Mouse (Mus musculus): Measurements from ENCODE around the gene Dnajb11. TPM values are rescaled to one million over a fixed set of nuclear protein-coding genes. Genes with fewer than 3 reads are reported as not detected.

The Dnajb11 gene
- polyA plus RNA-seq, 2 experiments: 25.9 to 54.3 TPM

DNA sequence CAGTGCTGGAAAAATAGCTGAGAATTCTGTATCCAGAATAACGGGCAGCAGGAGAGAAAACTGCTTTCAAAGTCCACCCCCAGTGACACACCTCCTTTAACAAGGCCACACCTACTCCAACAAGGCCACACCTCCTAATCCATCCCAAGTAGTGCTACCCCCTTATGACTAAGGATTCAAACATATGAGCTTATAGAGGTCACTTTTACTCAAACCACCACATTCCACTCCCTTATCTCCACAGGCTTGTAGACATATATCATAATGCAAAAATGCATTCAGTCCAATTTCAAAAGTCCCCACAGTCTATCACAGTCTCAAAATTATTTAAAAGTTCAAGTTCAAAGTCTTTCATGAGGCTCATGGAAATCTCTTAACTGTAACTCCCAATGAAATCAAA lies 10.0 kb upstream of the Dnajb11 start:
- Histone ChIP-seq H3K4me1 (replicated peaks; ENCODE audit: control insufficient read depth in 2 of 2, insufficient read depth in 2 of 2, low read length in 1 of 2) (peaks cover 19 to 25% of the 10 kb centered on the region in 2 experiments), H3K9ac (replicated peaks) (no peak overlapping the region), H3K4me3 (ENCODE audit: insufficient read depth in 1 of 2, low read depth in 2 of 2, low read length in 2 of 2) (no peak overlapping the region), H3K36me3 (replicated peaks; ENCODE audit: control insufficient read depth, insufficient read depth, low read depth) (peaks cover 12% of the 10 kb centered on the region), H3K27me3 (ENCODE audit: control insufficient read depth, insufficient read depth, low read length) (no peaks in the 10 kb centered on the region), H3K27ac (no peak overlapping the region), H3K9me3 (ENCODE audit: control insufficient read depth, low read length) (no peaks in the 10 kb centered on the region), H3K4me2 (ENCODE audit: low read depth) (no peak overlapping the region)
- ATAC-seq (ENCODE audit: insufficient read depth) (no peak), DNase-seq (ENCODE audit: low read depth in 3 of 3, low spot score in 3 of 3) (no peak)
- 82% methylated on average over 1 of the region's 1 CpGs for WGBS (ENCODE audit: insufficient replicate concordance)
- no peak for TF ChIP-seq EP300 (IDR thresholded peaks at IDR 0.05; ENCODE audit: low read depth)
- TF ChIP-seq CTCF (IDR thresholded peaks at IDR 0.05; ENCODE audit: low read depth): no peak

- Histone ChIP-seq H3K4me2 (ENCODE audit: low read depth) (no peak overlapping the region), H3K27me3 (ENCODE audit: control insufficient read depth, insufficient read depth, low read length) (no peaks in the 10 kb centered on the region), H3K9ac (replicated peaks) (no peak overlapping the region), H3K9me3 (ENCODE audit: control insufficient read depth, low read length) (no peaks in the 10 kb centered on the region), H3K4me3 (ENCODE audit: insufficient read depth in 1 of 2, low read depth in 2 of 2, low read length in 2 of 2) (no peak overlapping the region), H3K27ac (no peak overlapping the region), H3K36me3 (replicated peaks; ENCODE audit: control insufficient read depth, insufficient read depth, low read depth) (peaks cover 14% of the 10 kb centered on the region), H3K4me1 (replicated peaks; ENCODE audit: control insufficient read depth in 2 of 2, insufficient read depth in 2 of 2, low read length in 1 of 2) (peaks cover 22 to 28% of the 10 kb centered on the region in 2 experiments)
- ATAC-seq (ENCODE audit: insufficient read depth) (no peak), DNase-seq (ENCODE audit: low read depth in 3 of 3, low spot score in 3 of 3) (no peak)
- WGBS (ENCODE audit: insufficient replicate concordance): 76% methylated on average over 1 of the region's 1 CpGs
- TF ChIP-seq CTCF (IDR thresholded peaks at IDR 0.05; ENCODE audit: low read depth): no peak
- TF ChIP-seq EP300 (IDR thresholded peaks at IDR 0.05; ENCODE audit: low read depth): no peak
Measured at GRCm38 (mm10) chr16:22848331-22848730, 9.3 kb upstream of the Dnajb11 start.

DNA sequence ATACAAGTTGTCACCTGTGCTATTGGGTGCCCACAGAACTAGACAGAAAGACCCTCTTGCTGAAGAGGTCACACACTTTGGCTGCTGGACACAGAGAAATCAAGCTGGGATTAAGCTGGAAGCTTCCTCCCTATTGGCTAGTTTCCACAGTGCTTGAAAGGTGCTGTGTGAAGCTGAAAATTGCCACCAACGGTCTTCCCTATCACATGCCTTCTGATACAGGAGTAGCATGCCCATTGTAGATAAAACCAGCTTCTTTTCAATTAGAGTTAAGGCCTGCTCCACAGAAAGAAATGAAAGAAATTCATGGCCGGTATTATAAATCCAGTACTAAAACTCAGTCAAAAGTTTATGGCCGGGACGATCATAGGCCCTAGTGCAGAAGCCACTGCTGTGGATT lies 4.9 kb upstream of the Dnajb11 start:
- no peaks in the 10 kb centered on the region for H3K27me3 ChIP-seq (ENCODE audit: control insufficient read depth, insufficient read depth, low read length)
- peak overlapping the region in 1 of 2 experiments; percentile 18; a peak in 2 of 4 replicates for H3K4me3 ChIP-seq (ENCODE audit: insufficient read depth in 1 of 2, low read depth in 2 of 2, low read length in 2 of 2)
- peaks cover 35 to 37% of the 10 kb centered on the region in 2 experiments for H3K4me1 ChIP-seq (replicated peaks; ENCODE audit: control insufficient read depth in 2 of 2, insufficient read depth in 2 of 2, low read length in 1 of 2)
- peak overlapping the region; percentile 48 for H3K9ac ChIP-seq (replicated peaks)
- 43% methylated on average over 4 of the region's 4 CpGs for WGBS (ENCODE audit: insufficient replicate concordance)
- ATAC-seq (ENCODE audit: insufficient read depth): no peak
- peak overlapping the region; percentile 64 for H3K27ac ChIP-seq
- H3K36me3 ChIP-seq (replicated peaks; ENCODE audit: control insufficient read depth, insufficient read depth, low read depth): peaks cover 24% of the 10 kb centered on the region
- no peaks in the 10 kb centered on the region for H3K9me3 ChIP-seq (ENCODE audit: control insufficient read depth, low read length)
- DNase-seq (ENCODE audit: low read depth in 3 of 3, low spot score in 3 of 3): peak; percentile 41 to 52 (median 44)
- peak overlapping the region; percentile 76 for H3K4me2 ChIP-seq (ENCODE audit: low read depth)
- TF ChIP-seq CTCF (IDR thresholded peaks at IDR 0.05; ENCODE audit: low read depth) (no peak), EP300 (IDR thresholded peaks at IDR 0.05; ENCODE audit: low read depth) (peak; percentile 86)

DNA sequence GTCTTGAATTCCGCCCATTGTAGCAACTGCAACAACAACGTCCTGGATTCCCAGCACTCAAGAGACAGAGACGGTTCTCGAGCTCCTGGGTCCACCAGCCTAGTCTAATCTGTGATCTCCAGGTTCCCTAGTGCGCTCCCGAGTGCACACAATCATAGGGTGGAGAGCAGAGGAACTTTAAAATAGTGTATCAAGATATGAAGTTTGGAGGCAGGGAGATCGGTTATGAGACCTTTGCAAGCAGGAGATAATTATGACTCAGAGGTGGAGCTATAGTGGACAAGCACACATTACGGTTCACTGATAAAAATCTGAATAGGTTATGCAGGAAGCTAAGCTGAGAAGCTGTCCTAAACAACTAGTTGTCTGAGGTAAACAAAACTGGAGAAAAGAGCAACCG lies 872 bp upstream of the Dnajb11 start:
- ATAC-seq (ENCODE audit: insufficient read depth): peak; percentile 32
- Histone ChIP-seq H3K9me3 (ENCODE audit: control insufficient read depth, low read length) (no peaks in the 10 kb centered on the region), H3K4me1 (replicated peaks; ENCODE audit: control insufficient read depth in 2 of 2, insufficient read depth in 2 of 2, low read length in 1 of 2) (peaks cover 38 to 39% of the 10 kb centered on the region in 2 experiments), H3K27ac (peak overlapping the region; percentile 97), H3K27me3 (ENCODE audit: control insufficient read depth, insufficient read depth, low read length) (no peaks in the 10 kb centered on the region), H3K4me2 (ENCODE audit: low read depth) (peak overlapping the region; percentile 97), H3K36me3 (replicated peaks; ENCODE audit: control insufficient read depth, insufficient read depth, low read depth) (peaks cover 22% of the 10 kb centered on the region), H3K4me3 (ENCODE audit: insufficient read depth in 1 of 2, low read depth in 2 of 2, low read length in 2 of 2) (peak overlapping the region; percentile 68 to 84), H3K9ac (replicated peaks) (peak overlapping the region; percentile 77)
- DNase-seq (ENCODE audit: low read depth in 3 of 3, low spot score in 3 of 3): peak; percentile 62 to 66 (median 63)
- TF ChIP-seq EP300 (IDR thresholded peaks at IDR 0.05; ENCODE audit: low read depth): peak; percentile 71
- TF ChIP-seq CTCF (IDR thresholded peaks at IDR 0.05; ENCODE audit: low read depth): no peak
- 3% methylated on average over 9 of the region's 9 CpGs for WGBS (ENCODE audit: insufficient replicate concordance)

GRCm38 (mm10) chr16:22872397-22872796 lies 14.8 kb downstream of the Dnajb11 start:
- ATAC-seq (ENCODE audit: insufficient read depth) (no peak), DNase-seq (ENCODE audit: low read depth in 3 of 3, low spot score in 3 of 3) (no peak)
- Histone ChIP-seq H3K4me1 (replicated peaks; ENCODE audit: control insufficient read depth in 2 of 2, insufficient read depth in 2 of 2, low read length in 1 of 2) (no peaks in the 10 kb centered on the region), H3K9me3 (ENCODE audit: control insufficient read depth, low read length) (no peaks in the 10 kb centered on the region), H3K4me3 (ENCODE audit: insufficient read depth in 1 of 2, low read depth in 2 of 2, low read length in 2 of 2) (no peak overlapping the region), H3K27me3 (ENCODE audit: control insufficient read depth, insufficient read depth, low read length) (no peaks in the 10 kb centered on the region), H3K9ac (replicated peaks) (no peak overlapping the region), H3K4me2 (ENCODE audit: low read depth) (no peak overlapping the region), H3K36me3 (replicated peaks; ENCODE audit: control insufficient read depth, insufficient read depth, low read depth) (peaks cover 55% of the 10 kb centered on the region), H3K27ac (no peak overlapping the region)
- TF ChIP-seq EP300 (IDR thresholded peaks at IDR 0.05; ENCODE audit: low read depth) (no peak), CTCF (IDR thresholded peaks at IDR 0.05; ENCODE audit: low read depth) (no peak)
- 83% methylated on average over 8 of the region's 8 CpGs for WGBS (ENCODE audit: insufficient replicate concordance)
